In the genomic region with DNA sequence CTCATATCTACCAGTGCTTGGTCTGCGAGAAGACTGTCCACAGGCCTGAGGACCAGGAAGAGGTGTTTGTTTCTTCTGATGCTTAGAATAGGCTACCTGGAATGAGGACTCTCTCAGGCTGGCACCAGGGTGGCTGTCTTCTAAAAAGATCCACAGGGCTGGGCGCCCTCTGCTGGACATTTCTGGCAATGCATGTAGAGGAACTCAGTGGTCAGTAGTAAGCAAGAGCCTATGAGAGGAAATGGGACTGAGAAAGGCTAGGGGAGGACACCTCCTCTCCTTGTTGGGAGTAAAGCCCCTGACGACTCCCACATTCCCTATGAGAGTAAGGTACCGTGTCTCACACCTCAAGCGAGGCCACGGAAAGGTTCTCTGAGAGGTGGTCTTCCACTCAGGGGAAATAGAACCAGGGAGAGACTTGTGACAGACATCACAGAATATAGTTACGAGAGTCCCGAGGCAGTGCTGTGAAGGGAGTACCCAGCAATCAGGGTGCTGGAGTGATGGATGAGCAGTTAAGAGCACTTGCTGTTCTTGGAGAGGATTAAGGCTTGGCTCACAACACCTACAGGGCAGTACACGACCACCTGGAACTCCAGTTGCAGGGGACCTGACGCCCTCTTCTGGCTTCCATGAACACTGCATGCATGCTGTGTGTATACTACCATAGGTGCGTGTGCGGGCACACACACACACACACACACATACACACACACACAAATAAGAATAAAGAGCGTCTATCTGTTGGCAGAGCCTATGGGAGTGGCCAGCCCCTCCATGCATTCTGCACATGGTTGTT, we compare ENCODE assay signal across 8 mouse cellular contexts. TPM values are rescaled to one million over a fixed set of nuclear protein-coding genes. Genes with fewer than 3 reads are reported as not detected.
DNase-seq lines count a peak whose midpoint lies in the region; ATAC-seq lines count a peak whose summit lies in the region.

No protein-coding gene starts in this region.

- no peak overlapping the region for H3K4me3 ChIP-seq in heart, embryonic 12.5 days
- H3K4me3 ChIP-seq in midbrain, embryonic 15.5 days: no peak overlapping the region

- peak; percentile 69 to 92 for DNase-seq in heart, adult 18-20 months
- DNase-seq in embryo, embryonic 11 days: peak; percentile 89
- peak; percentile 79 to 80 for DNase-seq in gastrocnemius, postnatal 36 days
- DNase-seq in kidney, adult 18-20 months: peak; percentile 87
- DNase-seq in left cerebral cortex, postnatal 4 days: peak; percentile 90
- DNase-seq in spleen, adult 18-20 months: peak; percentile 59 to 87

- ATAC-seq in heart, embryonic 12.5 days (ENCODE audit: insufficient number of reproducible peaks, low FRiP score): no peak
- ATAC-seq in midbrain, embryonic 15.5 days (replicated peaks): peak; percentile 83

- H3K9ac ChIP-seq in heart, embryonic 12.5 days: no peak overlapping the region
- no peak overlapping the region for H3K9ac ChIP-seq in midbrain, embryonic 15.5 days

- H3K4me2 ChIP-seq in heart, embryonic 12.5 days: no peak overlapping the region
- H3K4me2 ChIP-seq in midbrain, embryonic 15.5 days: no peak overlapping the region

- no peaks in the 10 kb centered on the region for H3K9me3 ChIP-seq in heart, embryonic 12.5 days (replicated peaks)
- no peaks in the 10 kb centered on the region for H3K9me3 ChIP-seq in midbrain, embryonic 15.5 days

- WGBS in heart, embryonic 12.5 days: 60% methylated on average over 13 of the region's 13 CpGs
- 66% methylated on average over 13 of the region's 13 CpGs for WGBS in midbrain, embryonic 15.5 days

- no peak overlapping the region for H3K27ac ChIP-seq in heart, embryonic 12.5 days (ENCODE audit: poor library complexity, severe bottlenecking)
- no peak overlapping the region for H3K27ac ChIP-seq in midbrain, embryonic 15.5 days

- intact Hi-C loops in gastrocnemius, postnatal 36 days (cut with DNase I): loop anchor here (1.0 kb wide), 1 partner anchor 81 kb away; no protein-coding TSS in a partner anchor
- intact Hi-C loops in left cerebral cortex, postnatal 4 days (cut with DNase I): loop anchor here (5.0 kb wide), 1 partner anchor 70 kb away; no protein-coding TSS in a partner anchor

- no peaks in the 10 kb centered on the region; the same call in 1 of the 2 replicates for H3K4me1 ChIP-seq in heart, embryonic 12.5 days (replicated peaks)
- H3K4me1 ChIP-seq in midbrain, embryonic 15.5 days: no peaks in the 10 kb centered on the region

- no peaks in the 10 kb centered on the region for H3K36me3 ChIP-seq in heart, embryonic 12.5 days
- H3K36me3 ChIP-seq in midbrain, embryonic 15.5 days (replicated peaks): no peaks in the 10 kb centered on the region

- H3K27me3 ChIP-seq in heart, embryonic 12.5 days (replicated peaks): no peaks in the 10 kb centered on the region
- H3K27me3 ChIP-seq in midbrain, embryonic 15.5 days (replicated peaks): no peaks in the 10 kb centered on the region

RNA-seq across cellular contexts. Expression of a gene that starts 34.6 kb away (rescaled TPM):
- 1 to 10 TPM; 1.1 to 1.4 TPM for total RNA-seq in heart, adult 18-20 months (2021)
- 47.9 and 48.1 TPM in 2 replicates for polyA plus RNA-seq in heart, embryonic 12.5 days (2016; fragmentation: Nextera tagmentation; extraction: Ambion mirVana)
- 1 to 10 TPM in 1 of 2 experiments, under 1 TPM in 1; 0.49 to 1.5 TPM for total RNA-seq in gastrocnemius, postnatal 36 days (2021)
- total RNA-seq in left cerebral cortex, postnatal 4 days (2021): 1 to 10 TPM; 8.7 to 8.8 TPM
- polyA plus RNA-seq in midbrain, embryonic 15.5 days (2015; fragmentation: Nextera tagmentation; extraction: Ambion mirVana): 11.6 and 13.2 TPM in 2 replicates

RNA-seq across cellular contexts. Expression of a gene that starts 41.1 kb away (rescaled TPM):
- total RNA-seq in heart, adult 18-20 months (2021): 10 to 100 TPM; 36.7 to 37.9 TPM
- 13.5 and 14.1 TPM in 2 replicates for polyA plus RNA-seq in heart, embryonic 12.5 days (2016; fragmentation: Nextera tagmentation; extraction: Ambion mirVana)
- 10 to 100 TPM; 22.1 to 23.9 TPM for total RNA-seq in gastrocnemius, postnatal 36 days (2021)
- 10 to 100 TPM; 15.5 to 16.5 TPM for total RNA-seq in left cerebral cortex, postnatal 4 days (2021)
- 29.5 and 31.9 TPM in 2 replicates for polyA plus RNA-seq in midbrain, embryonic 15.5 days (2015; fragmentation: Nextera tagmentation; extraction: Ambion mirVana)
